Mouse (Mus musculus) heart, postnatal 0 days (tissue): Measurements from ENCODE around the gene Adamts12.

ENCODE experiments used
- CTCF ChIP-seq: IDR thresholded peaks from 2 replicates; pipeline ENCODE4 v1.5.1; 2016; ENCODE audit warnings: antibody characterized with exemption, control low read depth, low read depth
- EP300 ChIP-seq: IDR thresholded peaks from 2 replicates; pipeline ENCODE4 v1.6.1; 2016; ENCODE audit warnings: antibody characterized with exemption, low read depth

DNA sequence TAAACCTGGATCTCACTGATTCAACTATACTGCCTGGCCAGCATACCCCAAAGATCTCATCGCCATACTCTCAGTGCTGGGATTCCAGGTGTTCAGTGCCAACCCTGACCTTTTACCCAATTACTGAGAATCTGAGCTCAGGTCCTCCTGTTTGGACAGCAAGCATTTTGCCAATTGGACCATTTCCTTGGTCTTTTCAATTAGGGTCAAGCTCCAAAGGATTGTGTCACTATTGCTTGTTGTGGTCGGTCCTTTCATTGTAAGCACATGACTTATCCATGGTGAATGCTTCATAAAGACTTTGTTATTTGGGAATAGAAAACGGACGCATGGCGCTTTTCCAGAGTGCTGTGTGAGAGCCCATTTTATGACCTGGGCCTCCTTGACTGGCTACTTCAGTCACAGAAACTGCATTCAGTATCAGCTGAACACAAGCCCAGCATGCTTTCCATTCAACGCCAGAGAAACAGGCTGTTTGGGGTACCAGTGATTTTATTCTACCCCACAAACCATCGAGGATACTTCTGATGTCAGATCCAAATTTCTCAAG lies 133.7 kb downstream of the Adamts12 start:
- TF ChIP-seq CTCF (no peak), EP300 (no peak)
